Mouse (Mus musculus): ENCODE data around the gene Cers2.

- TF ChIP-seq GATA1 (IDR thresholded peaks at IDR 0.05; ENCODE audit: borderline replicate concordance, low read length): no peak
- TF ChIP-seq FLI1 (IDR thresholded peaks at IDR 0.05; ENCODE audit: low read length): no peak
Measured at GRCm38 (mm10) chr3:95267855-95268254, 46.7 kb upstream of the Cers2 start.
